Mouse (Mus musculus): ENCODE measurements around the gene Me1. TPM values are rescaled to one million over a fixed set of nuclear protein-coding genes. Genes with fewer than 3 reads are reported as not detected.

The Me1 gene
- total RNA-seq, 2 experiments from 2014 or later, result 127 to 221 TPM

DNA sequence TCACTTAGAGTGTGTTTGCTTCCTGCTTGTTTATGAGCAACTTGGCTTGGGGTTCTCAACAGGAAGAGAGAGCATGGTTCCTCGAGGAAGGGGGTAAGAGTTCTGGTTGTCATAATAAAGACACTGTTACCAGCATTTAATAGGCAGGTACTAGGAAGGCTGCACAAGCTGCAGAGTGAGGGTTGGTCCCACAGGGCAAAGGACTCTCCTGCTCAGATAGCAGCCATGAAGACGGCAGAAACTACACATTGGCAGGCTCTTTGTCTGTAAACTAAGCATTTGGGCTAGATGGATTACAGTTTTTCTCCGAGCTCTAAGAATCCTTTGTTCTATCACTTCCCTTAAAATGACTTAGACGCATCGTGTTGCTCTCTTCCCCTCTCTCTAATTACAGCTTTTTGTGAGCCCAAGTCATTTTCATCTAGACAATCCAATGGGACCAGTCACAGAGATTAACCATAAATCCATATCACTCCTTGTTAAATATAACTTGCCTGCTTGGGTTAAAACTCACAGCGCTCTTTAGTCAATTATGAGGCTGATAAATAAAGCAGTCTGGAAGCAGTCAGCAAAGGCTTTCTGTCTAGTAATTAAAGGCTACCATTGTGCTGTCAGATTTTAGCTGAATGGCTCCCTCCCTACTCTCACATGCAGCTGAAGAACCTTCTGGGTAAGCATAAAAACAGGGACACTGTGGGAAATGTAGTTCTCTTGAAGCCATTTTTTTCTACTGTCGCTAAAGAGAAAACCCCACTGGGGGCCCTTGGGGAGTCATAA, 30.0 kb upstream of the Me1 start:
- intact Hi-C loops (cut with DNase I), result no loop called here
- DNase-seq, result no peak
- Histone ChIP-seq H3K27ac (no peak overlapping the region), H3K4me3 (no peak overlapping the region)
- TF ChIP-seq CTCF (IDR thresholded peaks at IDR 0.05), result no peak

DNA sequence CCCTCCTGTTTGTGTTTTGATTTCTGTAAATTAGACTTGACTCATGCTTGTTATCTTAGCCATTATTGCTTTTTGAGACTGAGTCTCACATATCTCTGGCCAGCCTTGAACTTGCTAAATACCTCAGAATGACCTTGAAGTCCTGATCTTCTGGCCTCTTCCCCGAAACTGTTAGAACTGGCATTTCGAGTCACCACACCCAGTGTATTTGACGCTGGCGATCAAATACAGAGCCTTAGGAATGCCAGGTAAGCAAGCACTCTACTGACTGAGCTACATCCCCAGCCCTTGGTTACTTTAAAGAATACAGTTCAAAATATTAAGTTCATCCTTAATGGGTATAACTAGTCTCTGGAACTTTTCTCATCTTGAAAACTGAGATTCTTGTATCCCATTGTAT, 29.3 kb upstream of the Me1 start:
- Histone ChIP-seq H3K4me3 (no peak overlapping the region), H3K27ac (no peak overlapping the region)
- no peak for TF ChIP-seq CTCF (IDR thresholded peaks at IDR 0.05)
- intact Hi-C loops (cut with DNase I), result no loop called here
- DNase-seq, result no peak

DNA sequence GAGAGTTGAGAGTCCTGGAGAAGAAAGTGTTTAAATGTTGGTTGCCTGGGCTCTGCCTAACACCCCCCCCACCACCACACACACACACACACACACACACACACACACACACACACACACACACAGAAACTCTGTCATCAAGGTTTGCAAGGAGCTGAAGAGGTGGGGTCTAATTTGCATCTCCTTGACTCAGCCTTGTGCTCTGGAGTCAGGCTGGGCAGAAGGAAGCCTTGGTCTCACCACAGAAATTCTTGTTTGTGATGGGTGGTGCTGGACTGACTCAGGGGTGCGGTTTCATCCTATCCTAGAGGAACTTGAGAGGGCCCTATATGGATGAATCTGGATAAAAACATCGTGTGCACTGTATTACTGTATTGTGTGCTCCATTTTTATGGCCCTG, 25.0 kb upstream of the Me1 start:
- DNase-seq, result no peak
- no peak for TF ChIP-seq CTCF (IDR thresholded peaks at IDR 0.05)
- Histone ChIP-seq H3K27ac (no peak overlapping the region), H3K4me3 (no peak overlapping the region)
- intact Hi-C loops (cut with DNase I), result no loop called here

DNA sequence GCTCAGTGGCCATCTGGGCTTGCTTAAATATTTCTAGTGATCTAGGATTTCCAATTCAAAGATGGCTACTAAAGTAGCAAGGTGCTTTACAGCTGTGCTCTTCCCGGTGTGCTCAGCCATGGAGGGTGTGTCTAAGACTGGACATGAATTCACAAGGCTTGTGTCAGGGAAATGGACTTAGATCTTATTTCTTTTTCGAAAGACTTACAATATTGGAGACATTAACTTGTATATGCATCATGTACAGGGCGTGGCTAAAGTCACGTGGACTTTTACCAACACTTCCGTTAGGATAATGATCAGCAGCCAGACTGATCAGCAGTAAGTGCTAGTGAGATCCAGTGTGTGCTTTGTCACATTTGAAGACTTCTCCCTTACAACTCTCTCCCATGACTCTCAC, 24.5 kb upstream of the Me1 start:
- H3K4me3 ChIP-seq, result no peak overlapping the region
- no peak for DNase-seq
- no peak overlapping the region for H3K27ac ChIP-seq
- no peak for TF ChIP-seq CTCF (IDR thresholded peaks at IDR 0.05)
- intact Hi-C loops (cut with DNase I), result no loop called here

- TF ChIP-seq CTCF (IDR thresholded peaks at IDR 0.05), result no peak
- intact Hi-C loops (cut with DNase I), result no loop called here
- Histone ChIP-seq H3K27ac (no peak overlapping the region), H3K4me3 (no peak overlapping the region)
- DNase-seq, result no peak
These were observed 21.4 kb upstream of the Me1 start for GRCm38 (mm10) chr9:86717119-86717518.

DNA sequence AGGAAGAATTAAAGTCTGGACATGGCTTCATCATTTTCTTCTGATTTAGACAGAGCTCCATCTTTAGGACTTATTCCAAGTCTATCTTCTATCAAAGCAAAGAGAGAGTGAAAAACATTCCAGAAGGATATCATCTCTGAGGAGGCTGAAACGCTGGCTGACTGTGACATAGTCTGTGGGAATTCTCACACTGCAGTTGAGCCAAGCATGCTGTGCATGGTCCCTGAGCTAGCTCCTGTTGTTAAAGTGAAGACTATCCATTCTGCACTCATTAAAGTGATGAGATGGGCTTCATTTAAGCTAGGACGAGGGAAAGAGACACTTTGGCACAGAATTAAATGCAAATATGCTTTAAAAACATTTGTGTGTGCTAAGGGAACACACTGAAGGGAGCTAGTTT, 20.8 kb upstream of the Me1 start:
- no peak for TF ChIP-seq CTCF (IDR thresholded peaks at IDR 0.05)
- H3K27ac ChIP-seq, result no peak overlapping the region
- intact Hi-C loops (cut with DNase I), result no loop called here

DNA sequence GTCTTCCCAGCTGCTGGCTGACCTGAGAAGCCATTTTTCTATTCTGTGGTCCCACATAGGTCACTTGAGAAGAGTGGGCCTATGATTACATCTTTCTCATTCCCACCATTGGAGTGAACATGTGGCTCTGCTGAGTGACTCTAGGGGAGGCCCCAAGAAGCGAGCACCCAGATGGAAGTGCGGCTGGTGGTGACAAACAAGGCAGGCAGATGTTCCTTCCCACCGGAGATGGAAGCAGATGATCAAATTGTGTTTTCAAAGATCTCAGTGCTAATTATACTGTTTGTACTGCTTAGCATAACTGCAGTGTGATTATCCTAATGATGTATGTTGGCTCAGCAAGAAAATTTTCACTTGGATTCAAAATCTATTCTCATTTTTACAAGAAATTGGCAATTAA, 18.3 kb upstream of the Me1 start:
- no peak for DNase-seq
- no peak for TF ChIP-seq CTCF (IDR thresholded peaks at IDR 0.05)
- Histone ChIP-seq H3K4me3 (no peak overlapping the region), H3K27ac (no peak overlapping the region)
- intact Hi-C loops (cut with DNase I), result no loop called here

More for the DNA sequence above, 20.8 kb upstream of the Me1 start:
- H3K4me3 ChIP-seq, result no peak overlapping the region
- DNase-seq, result no peak

- Histone ChIP-seq H3K27ac (no peak overlapping the region), H3K4me3 (no peak overlapping the region)
- no peak for TF ChIP-seq CTCF (IDR thresholded peaks at IDR 0.05)
- intact Hi-C loops (cut with DNase I), result no loop called here
- DNase-seq, result no peak
These were observed 16.9 kb upstream of the Me1 start for GRCm38 (mm10) chr9:86712648-86713047.

GRCm38 (mm10) chr9:86710091-86710634, 14.4 kb upstream of the Me1 start:
- DNase-seq, result no peak
- intact Hi-C loops (cut with DNase I), result no loop called here
- no peak overlapping the region for H3K4me3 ChIP-seq
- TF ChIP-seq CTCF (IDR thresholded peaks at IDR 0.05), result no peak
- no peak overlapping the region for H3K27ac ChIP-seq

DNA sequence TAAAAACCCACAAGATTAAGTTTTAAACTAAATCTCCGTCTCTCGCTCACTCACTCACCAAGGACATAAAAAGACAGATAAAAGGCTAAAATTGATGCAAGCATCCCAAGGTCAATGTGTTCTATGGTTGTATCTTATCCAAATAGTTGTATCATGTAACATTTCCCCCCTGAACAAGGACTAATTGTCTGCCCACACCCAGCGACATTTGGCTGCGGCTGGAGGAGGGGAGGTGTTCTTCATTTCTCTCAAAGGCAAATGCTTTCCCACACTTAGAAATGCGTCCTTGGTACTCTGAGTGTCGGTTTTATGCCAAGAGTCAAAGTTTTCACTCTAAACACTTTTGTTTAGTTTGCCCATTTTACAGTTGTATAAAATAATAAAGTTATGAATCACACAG, 13.2 kb upstream of the Me1 start:
- intact Hi-C loops (cut with DNase I), result no loop called here

GRCm38 (mm10) chr9:86707431-86707830, 11.7 kb upstream of the Me1 start:
- intact Hi-C loops (cut with DNase I), result no loop called here
- no peak overlapping the region for H3K27ac ChIP-seq
- no peak overlapping the region for H3K4me3 ChIP-seq
- DNase-seq, result no peak
- no peak for TF ChIP-seq CTCF (IDR thresholded peaks at IDR 0.05)

More for the DNA sequence above, 13.2 kb upstream of the Me1 start:
- DNase-seq, result no peak
- Histone ChIP-seq H3K27ac (no peak overlapping the region), H3K4me3 (no peak overlapping the region)
- TF ChIP-seq CTCF (IDR thresholded peaks at IDR 0.05), result no peak

DNA sequence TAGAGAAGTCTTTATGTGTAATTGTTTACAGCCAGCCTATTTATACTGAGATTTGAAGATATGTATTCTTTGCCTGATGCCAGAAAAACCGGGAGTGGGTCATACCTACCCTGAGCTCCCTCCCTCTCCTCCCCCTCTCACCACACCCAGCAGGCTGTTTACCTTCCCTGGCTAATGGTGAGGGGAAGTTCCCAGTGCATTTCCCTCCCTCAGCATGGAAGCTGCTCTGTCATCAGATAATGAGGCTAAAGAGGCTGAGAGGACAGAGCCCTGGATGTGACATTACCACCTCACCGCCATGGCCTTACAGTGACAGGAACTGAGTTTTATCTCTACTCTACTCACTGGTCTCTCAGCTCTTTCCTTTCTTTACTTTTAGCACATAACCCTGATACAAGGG, 6.1 kb upstream of the Me1 start:
- no peak for DNase-seq
- TF ChIP-seq CTCF (IDR thresholded peaks at IDR 0.05), result no peak
- Histone ChIP-seq H3K4me3 (no peak overlapping the region), H3K27ac (peak overlapping the region; percentile 79)
- intact Hi-C loops (cut with DNase I), result no loop called here

- Histone ChIP-seq H3K4me3 (no peak overlapping the region), H3K27ac (peak overlapping the region; percentile 79)
- TF ChIP-seq CTCF (IDR thresholded peaks at IDR 0.05), result no peak
- DNase-seq, result peak; percentile 45
- intact Hi-C loops (cut with DNase I), result no loop called here
These were observed 5.5 kb upstream of the Me1 start for GRCm38 (mm10) chr9:86701264-86701663.

Data from gastrocnemius, adult 2 months (tissue).